Mouse (Mus musculus) lung, postnatal 0 days (tissue): ENCODE data around the gene Frmd4a.

Experiments used
- CTCF ChIP-seq: IDR thresholded peaks from 2 replicates; pipeline ENCODE4 v1.5.1; 2016; ENCODE audit warnings: antibody characterized with exemption, mild to moderate bottlenecking
- EP300 ChIP-seq: IDR thresholded peaks from 2 replicates; pipeline ENCODE4 v1.6.1; 2016; ENCODE audit warnings: antibody characterized with exemption, mild to moderate bottlenecking, control low read depth

- no peak for TF ChIP-seq CTCF
- no peak for TF ChIP-seq EP300
Observed at GRCm38 (mm10) chr2:4441840-4442239, 424.3 kb downstream of the Frmd4a start.
